Mouse (Mus musculus) testis, postnatal 14 days (tissue): ENCODE data around the gene Hexim2.

Experiments used
- DNase-seq: peaks from one replicate; pipeline ENCODE4 v3.0.0; 2021; ENCODE audit warnings: low spot score

Hexim2 gene

GRCm38 (mm10) chr11:103141101-103141943 lies 9.1 kb downstream of the Hexim2 start:
- DNase-seq = peak; percentile 76

- no peak for DNase-seq
Measured at GRCm38 (mm10) chr11:103141944-103142255, 9.7 kb downstream of the Hexim2 start.

- DNase-seq = no peak
Measured at GRCm38 (mm10) chr11:103142441-103143182, 10.4 kb downstream of the Hexim2 start.

DNA sequence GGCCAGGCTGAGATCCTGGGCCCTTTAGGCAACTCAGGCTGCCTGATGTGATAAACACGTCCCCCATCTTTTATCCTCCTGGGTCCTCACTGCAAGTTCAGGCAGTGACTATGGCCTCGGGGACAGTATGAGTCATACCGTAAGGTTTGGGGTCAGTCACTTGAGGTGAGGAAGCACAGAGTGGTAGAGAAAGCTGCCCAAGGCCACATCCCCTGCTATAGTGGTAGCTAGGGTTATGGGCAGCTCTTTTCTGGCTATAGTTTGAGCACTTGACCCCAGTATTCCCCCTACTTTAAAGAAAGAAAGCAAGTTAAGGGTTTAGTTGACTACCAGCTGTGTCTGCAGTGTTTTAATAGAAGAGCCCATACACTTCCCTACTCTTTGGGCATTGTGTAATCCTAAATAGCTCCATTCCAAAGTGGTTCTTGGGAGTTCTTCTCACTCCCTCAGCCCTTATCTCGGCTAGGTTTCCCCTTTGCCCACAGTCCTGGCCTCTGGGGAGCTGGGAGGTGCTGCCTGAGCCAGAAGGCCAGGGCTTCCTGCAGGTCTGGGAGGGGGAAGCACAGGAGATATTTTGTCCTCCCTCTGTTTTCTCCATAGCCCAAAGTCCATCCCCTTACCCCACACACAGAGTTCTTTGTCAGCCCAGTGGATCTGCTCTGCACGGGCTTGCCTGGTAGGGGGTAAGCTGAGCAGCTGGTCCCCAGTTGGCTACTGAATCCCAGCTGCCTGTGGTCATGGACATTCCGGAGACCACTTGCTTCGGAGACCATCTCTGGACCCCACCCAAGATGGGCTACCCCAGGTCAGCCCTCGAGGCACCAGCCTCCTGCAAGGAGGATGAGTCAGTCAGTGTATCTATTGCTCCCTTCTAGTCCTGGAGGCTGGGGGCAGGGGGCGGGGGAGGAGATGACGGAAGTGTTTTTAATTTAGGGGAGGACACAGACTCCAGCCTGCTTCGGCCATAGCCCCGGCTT lies 12.4 kb downstream of the Hexim2 start:
- no peak for DNase-seq

- DNase-seq = no peak
Measured at GRCm38 (mm10) chr11:103146386-103146785, 14.2 kb downstream of the Hexim2 start.

DNA sequence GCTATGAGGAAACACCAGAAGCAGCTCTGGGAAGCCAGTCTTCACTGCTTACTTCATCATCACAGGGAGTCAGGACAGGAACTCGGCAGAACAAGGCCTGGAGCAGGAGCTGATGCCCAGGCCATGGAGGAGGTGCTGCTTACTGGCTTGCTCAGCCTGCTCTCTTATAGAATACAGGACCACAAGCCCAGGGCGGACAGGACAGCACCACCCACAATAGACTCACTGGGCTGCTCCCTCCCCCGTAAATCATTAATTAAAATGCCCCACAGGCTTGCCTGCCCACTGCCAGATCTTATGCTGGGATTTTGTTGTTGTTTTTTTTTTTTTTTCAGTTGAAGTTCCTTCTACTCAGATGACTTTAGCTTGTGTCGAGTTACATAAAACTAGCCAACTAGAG lies 15.5 kb downstream of the Hexim2 start:
- DNase-seq = no peak

- no peak for DNase-seq
Measured at GRCm38 (mm10) chr11:103149771-103150170, 17.5 kb downstream of the Hexim2 start.

DNA sequence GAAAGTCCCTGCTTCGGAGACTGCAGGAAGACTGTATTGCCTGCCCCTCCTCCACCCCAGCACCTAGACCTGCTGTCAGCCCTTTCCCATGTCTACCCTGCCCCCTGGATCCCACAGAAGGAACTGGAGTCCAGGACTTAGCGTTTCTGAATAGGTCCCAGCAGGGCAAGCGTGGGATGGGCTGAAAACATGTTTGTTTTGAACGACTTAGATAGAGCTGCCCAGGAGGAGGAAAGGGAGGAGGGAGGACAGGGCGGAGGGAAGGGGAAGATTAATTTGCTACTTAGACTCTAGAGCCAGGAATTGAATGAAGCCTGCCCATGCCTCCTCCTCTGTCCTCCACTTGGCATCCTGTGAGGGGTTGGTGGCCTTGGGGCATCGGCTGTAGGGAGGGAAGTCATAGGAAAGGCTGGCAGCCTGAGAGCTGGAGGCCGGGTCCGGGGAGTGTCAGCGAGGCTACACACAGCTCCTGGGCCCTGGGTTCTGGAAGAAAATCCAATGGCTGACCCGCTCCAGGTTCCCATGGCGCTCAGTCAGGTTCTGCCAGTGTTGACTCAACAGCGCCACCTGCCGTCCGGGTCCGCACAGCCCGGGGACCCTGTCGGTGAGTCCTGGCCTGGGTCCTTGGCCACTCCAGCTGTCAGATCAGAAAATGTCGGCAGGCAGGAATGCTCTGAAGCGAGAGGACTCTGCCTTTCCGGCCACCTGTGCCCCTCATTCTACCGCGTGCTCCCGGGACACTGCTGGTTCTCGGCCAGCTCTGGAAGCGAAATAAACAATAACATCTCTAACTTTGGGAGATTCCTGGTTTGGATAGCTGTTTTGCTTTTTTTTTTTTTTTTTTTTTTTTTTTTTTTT lies 26.6 kb downstream of the Hexim2 start:
- peak; percentile 93 for DNase-seq

- no peak for DNase-seq
Measured at GRCm38 (mm10) chr11:103160738-103161137, 28.5 kb downstream of the Hexim2 start.

DNA sequence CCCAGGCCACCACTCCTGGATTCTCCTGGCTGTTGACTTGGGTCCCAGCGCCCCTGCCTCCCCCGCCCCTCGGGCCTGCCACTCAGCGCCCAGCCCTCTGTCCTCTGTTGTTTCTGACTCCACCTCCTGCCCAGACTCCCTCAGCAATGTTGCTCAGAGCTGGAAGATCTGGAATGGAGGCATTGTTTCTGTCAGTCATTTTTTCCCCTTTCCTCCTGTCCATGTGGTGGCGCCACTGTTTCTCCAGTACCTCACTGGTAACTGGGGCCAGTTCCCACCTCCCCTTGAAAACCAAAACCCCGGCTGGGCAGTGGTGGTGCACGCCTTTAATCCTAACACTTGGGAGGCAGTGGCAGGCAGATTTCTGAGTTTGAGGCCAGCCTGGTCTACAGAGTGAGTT lies 29.2 kb downstream of the Hexim2 start:
- no peak for DNase-seq

DNA sequence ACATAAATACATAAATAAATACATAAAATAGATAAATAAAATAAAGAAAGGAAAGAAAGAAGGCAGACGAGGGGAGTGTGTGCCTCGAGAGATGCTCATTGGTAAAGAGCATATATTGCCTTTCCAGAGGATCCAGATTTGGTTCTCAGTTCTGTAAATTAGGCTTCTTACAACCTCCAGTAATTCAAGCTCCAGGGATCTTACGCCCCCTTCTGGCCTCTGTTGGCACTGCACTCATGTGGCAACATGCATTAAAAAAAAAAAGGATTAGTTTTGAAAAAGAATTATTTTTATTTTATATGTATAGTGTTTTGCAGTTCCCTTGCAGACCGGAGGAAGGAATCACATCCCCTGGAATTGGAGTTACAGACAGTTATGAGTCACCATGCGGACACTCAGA lies 29.9 kb downstream of the Hexim2 start:
- DNase-seq = peak; percentile 52

DNA sequence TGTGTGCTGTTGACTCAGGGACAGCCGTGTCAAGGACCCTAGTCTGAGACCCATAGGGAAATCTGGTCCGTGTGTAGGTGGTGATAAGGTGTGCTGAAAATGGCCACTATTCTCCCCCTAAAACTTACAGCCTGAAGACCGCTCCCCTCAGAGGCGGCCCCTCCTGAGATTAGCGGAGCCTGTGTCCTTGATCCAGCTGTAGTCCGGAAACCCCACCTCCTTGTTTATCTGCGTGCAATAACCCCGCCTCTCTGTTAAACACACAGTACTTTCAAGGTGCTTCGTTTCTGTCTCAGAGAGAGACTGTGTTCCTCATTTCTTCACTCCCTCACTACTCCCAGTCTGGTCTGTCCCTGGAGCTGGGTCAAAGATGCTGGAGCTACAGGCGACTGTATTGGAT lies 32.2 kb downstream of the Hexim2 start:
- DNase-seq = no peak

GRCm38 (mm10) chr11:103168690-103169390 lies 36.6 kb downstream of the Hexim2 start:
- no peak for DNase-seq

DNA sequence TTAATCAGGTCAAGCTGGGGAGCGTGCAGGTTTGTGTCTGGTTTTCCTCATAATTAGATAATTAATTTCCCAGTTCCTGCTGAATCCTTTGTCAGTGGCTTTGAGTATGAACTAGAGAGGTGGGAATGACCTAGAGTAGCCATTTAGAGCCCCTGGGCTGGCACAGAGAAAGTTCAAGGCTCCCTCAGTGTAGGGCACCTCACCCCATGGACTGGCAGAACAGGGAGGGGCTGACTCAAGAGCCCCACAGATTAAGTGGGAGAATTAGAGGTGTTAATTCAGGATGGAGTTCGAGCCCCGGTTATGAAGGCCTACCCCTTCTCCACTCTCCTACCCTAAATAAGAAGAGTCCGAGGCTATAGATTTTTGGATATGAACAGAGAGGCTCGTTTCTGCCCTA lies 37.4 kb downstream of the Hexim2 start:
- DNase-seq = no peak

DNA sequence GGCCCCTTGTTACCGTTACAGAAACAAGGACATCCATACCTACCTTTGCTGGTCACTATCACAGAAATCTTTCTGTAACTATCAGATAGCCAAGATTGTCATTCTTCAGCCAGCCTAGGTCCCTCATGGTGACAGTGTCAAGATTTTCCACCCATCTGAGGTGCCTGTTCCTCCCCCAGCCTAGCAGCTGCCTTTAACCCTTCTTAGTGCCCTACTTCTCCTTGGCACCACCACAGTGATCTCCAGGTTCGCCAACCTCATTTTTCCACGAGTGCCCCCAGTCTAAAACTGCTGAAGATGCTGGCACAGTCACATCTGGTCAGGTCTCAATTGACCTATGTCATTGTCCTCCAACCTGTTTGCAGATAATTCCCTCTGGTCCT lies 37.9 kb downstream of the Hexim2 start:
- DNase-seq = no peak

GRCm38 (mm10) chr11:103170494-103171285 lies 38.5 kb downstream of the Hexim2 start, which contains the start of gene Fmnl1:
Gene Fmnl1, plus strand, starts transcription at chr11:103171107.
- DNase-seq = peak; percentile 38

DNA sequence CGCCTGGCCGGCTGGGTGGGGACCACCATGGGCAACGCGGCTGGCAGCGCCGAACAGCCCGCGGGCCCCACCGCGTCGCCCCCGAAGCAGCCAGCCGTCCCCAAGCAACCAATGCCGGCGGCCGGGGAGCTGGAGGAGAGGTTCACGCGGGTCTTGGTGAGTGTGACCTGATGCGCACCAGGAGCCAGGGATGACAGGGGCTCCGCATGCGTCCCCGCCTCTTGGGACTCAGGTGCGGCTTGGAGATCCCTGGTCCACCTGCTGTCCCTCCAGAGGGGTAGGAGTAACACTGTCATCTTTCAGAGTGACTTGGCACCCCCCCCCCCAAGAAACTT lies 39.0 kb downstream of the Hexim2 start:
- no peak for DNase-seq

GRCm38 (mm10) chr11:103171703-103172391 lies 39.6 kb downstream of the Hexim2 start:
- no peak for DNase-seq

- no peak for DNase-seq
Measured at GRCm38 (mm10) chr11:103172392-103173040, 40.3 kb downstream of the Hexim2 start.
